17 mouse cellular contexts compared by ENCODE assay signal in the genomic region with DNA sequence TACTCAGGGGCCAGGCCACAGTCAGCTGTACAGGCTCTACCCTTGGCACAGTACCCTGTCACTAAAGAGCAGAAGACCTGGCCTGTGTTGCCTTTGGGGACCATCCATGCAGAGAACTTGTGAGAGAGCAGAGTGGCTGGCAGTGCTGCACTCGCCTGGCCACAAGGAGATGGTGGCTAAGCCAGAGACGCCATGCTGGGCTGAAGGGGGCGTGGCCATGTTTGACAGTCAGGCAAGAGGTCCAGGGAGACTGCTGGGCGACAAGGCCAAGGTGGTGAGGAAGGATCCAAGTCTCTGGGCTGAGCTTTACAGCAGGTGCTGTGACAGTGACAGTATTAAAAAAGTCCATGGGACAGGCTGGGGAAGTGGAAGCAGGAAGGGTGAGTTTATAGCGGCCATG. TPM values are rescaled to one million over a fixed set of nuclear protein-coding genes. Genes with fewer than 3 reads are reported as not detected.
A peak's percentile ranks its signal among the peaks of the same experiment; 100 is the strongest.
DNase-seq lines count a peak whose midpoint lies in the region; ATAC-seq lines count a peak whose summit lies in the region.
"Had no signal": no experiment of that assay in that cellular context is flagged by ENCODE, and none has a peak within 500 bp of the region (broad histone marks: within the 10 kb centered on the region; RNA-seq: fewer than 3 reads in every experiment).

No protein-coding gene starts in this region.

- no peaks in the 10 kb centered on the region for H3K27me3 ChIP-seq in hindbrain, embryonic 10.5 days (ENCODE audit: insufficient read depth, poor library complexity, severe bottlenecking)
- no peaks in the 10 kb centered on the region for H3K27me3 ChIP-seq in hindbrain, embryonic 14.5 days (ENCODE audit: control insufficient read depth, insufficient read depth, low read length)
- H3K27me3 ChIP-seq in neural tube, embryonic 13.5 days = no peaks in the 10 kb centered on the region
- H3K27me3 ChIP-seq: forebrain, embryonic 13.5 days; heart, embryonic 12.5 days; intestine, embryonic 15.5 days had no signal

- H3K4me3 ChIP-seq in hindbrain, embryonic 10.5 days = no peak overlapping the region
- H3K4me3 ChIP-seq in hindbrain, embryonic 14.5 days (replicated peaks; ENCODE audit: low read length) = no peak overlapping the region
- no peak overlapping the region for H3K4me3 ChIP-seq in neural tube, embryonic 13.5 days
- H3K4me3 ChIP-seq: embryonic facial prominence, embryonic 10.5 days; forebrain, embryonic 13.5 days; heart, adult 2 months; heart, embryonic 12.5 days; intestine, embryonic 15.5 days had no signal

- no peak for ATAC-seq in hindbrain, embryonic 14.5 days (ENCODE audit: low FRiP score)
- ATAC-seq in neural tube, embryonic 13.5 days (ENCODE audit: low read depth) = 0 out of 2 replicates have a peak, but pooled peaks have one; percentile 16
- ATAC-seq: forebrain, embryonic 13.5 days; forebrain, postnatal 0 days had no signal

- peaks cover 3% of the 10 kb centered on the region; the same call in 1 of the 2 replicates for H3K9me3 ChIP-seq in hindbrain, embryonic 10.5 days
- 0 out of 2 replicates have a peak, but pooled peaks cover under 1% of the 10 kb centered on the region for H3K9me3 ChIP-seq in hindbrain, embryonic 14.5 days (ENCODE audit: control insufficient read depth, low read length)
- H3K9me3 ChIP-seq in neural tube, embryonic 13.5 days = no peaks in the 10 kb centered on the region
- H3K9me3 ChIP-seq: forebrain, embryonic 13.5 days; intestine, embryonic 15.5 days had no signal

- peak overlapping the region; percentile 12; the same call in 1 of the 2 replicates for H3K27ac ChIP-seq in hindbrain, embryonic 10.5 days
- no peak overlapping the region for H3K27ac ChIP-seq in hindbrain, embryonic 14.5 days
- H3K27ac ChIP-seq in neural tube, embryonic 13.5 days (replicated peaks) = no peak overlapping the region
- H3K27ac ChIP-seq: embryonic facial prominence, embryonic 10.5 days; forebrain, embryonic 13.5 days; heart, adult 2 months; intestine, embryonic 15.5 days had no signal

- peaks cover 13% of the 10 kb centered on the region; the same call in 1 of the 2 replicates for H3K4me1 ChIP-seq in hindbrain, embryonic 10.5 days (replicated peaks)
- no peaks in the 10 kb centered on the region for H3K4me1 ChIP-seq in hindbrain, embryonic 14.5 days (replicated peaks; ENCODE audit: control insufficient read depth, insufficient read depth, low read length)
- no peaks in the 10 kb centered on the region for H3K4me1 ChIP-seq in neural tube, embryonic 13.5 days (replicated peaks)
- H3K4me1 ChIP-seq: embryonic facial prominence, embryonic 10.5 days; forebrain, embryonic 13.5 days; heart, embryonic 12.5 days; intestine, embryonic 15.5 days had no signal

- H3K4me2 ChIP-seq in hindbrain, embryonic 14.5 days (replicated peaks) = no peak overlapping the region
- H3K4me2 ChIP-seq in neural tube, embryonic 13.5 days = no peak overlapping the region
- H3K4me2 ChIP-seq: forebrain, embryonic 13.5 days; heart, embryonic 12.5 days; intestine, embryonic 15.5 days had no signal

- H3K36me3 ChIP-seq in hindbrain, embryonic 10.5 days = peaks cover 14% of the 10 kb centered on the region
- H3K36me3 ChIP-seq in hindbrain, embryonic 14.5 days (replicated peaks; ENCODE audit: control insufficient read depth, insufficient read depth) = peaks cover 51% of the 10 kb centered on the region
- H3K36me3 ChIP-seq in neural tube, embryonic 13.5 days = peaks cover 59% of the 10 kb centered on the region

- DNase-seq in cerebellum, adult 18-20 months = peak; percentile 43 to 46
- no peak for DNase-seq in cerebellum, adult 8-10 months
- DNase-seq in hindbrain, embryonic 10.5 days (ENCODE audit: low spot score) = no peak
- no peak for DNase-seq in hindbrain, embryonic 14.5 days (ENCODE audit: low spot score)
- no peak for DNase-seq in neural tube, embryonic 10.5 days (ENCODE audit: extremely low spot score, low spot score)
- DNase-seq in right cerebral cortex, postnatal 4 days = no peak
- DNase-seq: adrenal gland, adult 2 months; adrenal gland, postnatal 25 days; forebrain, postnatal 0 days; gastrocnemius, postnatal 14 days; heart, adult 2 months; kidney, adult 18-20 months had no signal

- H3K9ac ChIP-seq in hindbrain, embryonic 14.5 days = no peak overlapping the region
- H3K9ac ChIP-seq in neural tube, embryonic 13.5 days = no peak overlapping the region
- H3K9ac ChIP-seq: forebrain, embryonic 13.5 days; forebrain, postnatal 0 days; heart, embryonic 12.5 days; intestine, embryonic 15.5 days had no signal

- 43% methylated on average over 5 of the region's 5 CpGs for WGBS in hindbrain, embryonic 10.5 days
- 48% methylated on average over 5 of the region's 5 CpGs for WGBS in hindbrain, embryonic 14.5 days
- WGBS in neural tube, embryonic 13.5 days = 44% methylated on average over 5 of the region's 5 CpGs

RNA-seq across cellular contexts. Expression of a gene that starts 18.7 kb away (rescaled TPM):
- 928 and 949 TPM in 2 replicates for polyA plus RNA-seq in hindbrain, embryonic 10.5 days (2016; fragmentation: Nextera tagmentation; extraction: Ambion mirVana)
- polyA plus RNA-seq in hindbrain, embryonic 14.5 days (2014; fragmentation: Nextera tagmentation; extraction: Ambion mirVana) = 1,042 and 1,087 TPM in 2 replicates
- polyA plus RNA-seq in neural tube, embryonic 13.5 days (2015; fragmentation: Nextera tagmentation; extraction: Ambion mirVana) = 991 and 996 TPM in 2 replicates

RNA-seq across cellular contexts. Expression of a gene that starts 50.1 kb away (rescaled TPM):
- polyA plus RNA-seq in hindbrain, embryonic 10.5 days (2016; fragmentation: Nextera tagmentation; extraction: Ambion mirVana) = 1.8 and 3.4 TPM in 2 replicates
- polyA plus RNA-seq in hindbrain, embryonic 14.5 days (2014; fragmentation: Nextera tagmentation; extraction: Ambion mirVana) = 0.75 and 1.1 TPM in 2 replicates
- 2.2 and 2.6 TPM in 2 replicates for polyA plus RNA-seq in neural tube, embryonic 13.5 days (2015; fragmentation: Nextera tagmentation; extraction: Ambion mirVana)

Comparison
In these comparisons a context has a peak if more than half of its experiments do, and no peak if none do; other contexts are left out.
1. DNase-seq: peak in cerebellum, adult 18-20 months (2 of 2); none in cerebellum, adult 8-10 months (single experiment), hindbrain, embryonic 10.5 days (single experiment), hindbrain, embryonic 14.5 days (single experiment), neural tube, embryonic 10.5 days (single experiment) and right cerebral cortex, postnatal 4 days (single experiment).